Mouse (Mus musculus) CH12F3 (cell line): ENCODE data around the gene Pik3ap1.

ENCODE experiments used
- in situ Hi-C: fragments of 300-500 bp; cut with MboI; formaldehyde crosslinking; loops from 2 replicates; pipeline ENCODE4 v1.14.3; 2020; ENCODE audit warnings: low sequenced_read_pairs

The Pik3ap1 gene

GRCm38 (mm10) chr19:41369557-41370460 lies 15.1 kb downstream of the Pik3ap1 start:
- in situ Hi-C loops, result no loop called here

DNA sequence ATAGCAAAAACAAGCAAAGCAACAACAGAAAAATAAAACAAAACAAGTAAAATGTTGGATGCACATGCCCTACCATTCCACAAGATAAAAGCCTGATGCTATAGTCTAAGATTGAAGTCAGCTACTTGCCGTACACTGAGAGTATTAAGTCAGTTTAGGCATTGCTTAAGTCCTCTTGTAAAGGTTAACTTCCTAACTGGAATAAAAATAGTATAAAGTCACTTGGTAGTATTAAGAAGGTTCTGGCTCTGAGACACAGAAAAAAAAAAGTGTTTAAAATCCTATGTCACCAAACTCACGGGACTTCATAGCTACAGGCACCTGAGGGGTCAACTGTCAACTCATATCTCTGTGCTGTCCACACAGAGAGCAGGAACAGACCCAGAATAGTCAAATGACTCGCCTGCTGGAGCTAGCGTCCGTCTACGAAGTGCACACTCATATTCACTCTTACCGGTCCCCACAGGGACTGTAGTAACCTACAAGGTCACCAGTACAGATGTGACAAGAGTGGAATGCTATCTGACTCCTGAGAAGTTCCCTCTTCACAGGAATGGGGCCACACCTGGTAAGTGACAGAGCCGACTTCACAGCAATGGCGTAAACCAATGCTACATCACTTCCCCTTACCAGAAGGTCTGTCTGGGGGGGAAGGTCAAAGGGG lies 17.9 kb downstream of the Pik3ap1 start:
- in situ Hi-C loops, result no loop called here

GRCm38 (mm10) chr19:41366192-41366853 lies 18.6 kb downstream of the Pik3ap1 start:
- in situ Hi-C loops, result no loop called here

GRCm38 (mm10) chr19:41365570-41365969 lies 19.3 kb downstream of the Pik3ap1 start:
- in situ Hi-C loops, result no loop called here

DNA sequence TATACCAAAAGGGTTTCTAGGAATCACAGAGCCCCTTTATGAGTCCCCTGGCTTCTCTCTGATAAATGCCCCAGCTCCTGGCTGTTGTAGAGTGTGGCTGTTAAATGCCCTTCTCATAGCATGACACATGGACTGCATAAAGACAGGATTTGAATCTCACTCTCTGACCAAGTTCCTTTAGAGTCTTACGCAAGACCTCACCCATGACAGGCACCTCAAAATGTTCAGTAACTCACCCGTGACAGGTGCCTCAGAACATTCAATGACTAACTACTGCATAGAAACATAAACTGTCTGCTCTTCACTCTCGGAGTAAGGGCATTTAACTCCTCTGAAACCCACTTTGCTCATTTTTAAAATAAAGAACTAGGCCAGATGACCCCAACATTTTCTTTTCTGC lies 20.4 kb downstream of the Pik3ap1 start:
- in situ Hi-C loops, result no loop called here

DNA sequence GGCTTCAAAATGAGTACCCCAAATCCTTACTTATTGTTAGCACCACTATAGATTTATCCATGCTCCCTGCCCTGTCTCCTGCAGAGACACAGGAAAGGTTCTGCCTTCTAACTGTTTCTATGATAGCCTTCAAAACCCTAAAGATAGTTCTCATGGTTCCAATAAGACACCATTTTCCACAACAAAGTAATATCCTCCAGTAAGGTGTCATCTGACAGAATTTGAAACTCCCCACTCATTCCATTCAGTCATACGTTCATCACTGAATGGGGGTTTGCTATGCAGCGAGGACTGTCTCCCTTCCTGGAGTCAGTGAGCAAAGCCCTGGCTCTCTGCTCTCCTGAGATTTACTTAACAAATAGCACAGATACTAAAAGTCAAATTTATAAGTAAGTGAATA lies 21.9 kb downstream of the Pik3ap1 start:
- in situ Hi-C loops, result no loop called here

DNA sequence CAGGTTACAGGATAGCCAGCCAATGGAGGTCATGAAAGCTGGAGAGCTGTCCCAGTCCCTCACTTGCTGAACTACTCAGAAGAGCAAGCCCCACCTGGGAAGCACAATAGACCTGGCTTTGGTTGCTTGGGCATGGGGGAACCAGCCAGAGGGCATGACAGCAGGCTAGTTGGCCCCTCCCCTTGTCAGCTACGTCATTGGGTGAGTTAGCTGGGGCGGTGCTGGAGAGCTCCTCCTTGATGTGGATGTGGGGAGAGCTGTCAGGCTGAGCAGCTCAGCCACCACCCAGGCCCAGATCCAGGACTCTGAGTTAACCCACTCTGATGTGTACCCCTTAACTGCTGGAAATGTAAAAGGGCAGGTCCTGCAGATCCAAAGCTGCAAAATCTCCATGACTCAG lies 24.4 kb downstream of the Pik3ap1 start:
- in situ Hi-C loops, result no loop called here

DNA sequence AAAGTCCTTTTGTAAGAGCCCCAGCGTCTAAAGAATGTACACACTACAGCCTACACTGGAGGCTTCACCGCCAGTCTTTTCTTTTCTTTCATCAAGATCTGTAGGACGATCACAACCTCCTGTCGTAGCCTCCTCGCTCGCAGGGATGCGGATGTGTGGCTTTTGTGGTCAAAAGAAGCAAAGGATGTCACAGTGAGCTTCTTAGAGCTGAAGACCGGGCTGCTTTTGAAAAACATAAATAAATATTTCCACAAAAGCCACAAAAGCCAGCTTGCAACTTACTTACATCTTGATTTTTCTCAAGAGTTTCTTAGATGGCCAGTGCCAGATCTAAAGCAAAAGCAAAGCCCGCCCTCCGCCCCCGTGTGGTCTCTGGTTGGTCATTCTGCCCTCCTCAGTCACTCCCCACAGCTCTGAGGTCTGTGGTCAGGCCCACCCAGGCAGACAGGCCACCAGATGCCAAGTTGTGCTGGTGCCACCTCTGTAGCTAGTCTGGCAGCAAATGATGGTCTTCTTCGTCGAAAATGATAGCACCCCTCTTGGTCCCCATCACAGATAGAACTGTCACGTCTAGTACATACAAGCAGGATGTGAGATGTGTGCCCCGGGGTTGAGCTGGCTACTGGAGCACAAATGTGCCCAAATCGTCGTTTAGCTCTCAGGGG lies 30.5 kb downstream of the Pik3ap1 start:
- in situ Hi-C loops, result no loop called here

DNA sequence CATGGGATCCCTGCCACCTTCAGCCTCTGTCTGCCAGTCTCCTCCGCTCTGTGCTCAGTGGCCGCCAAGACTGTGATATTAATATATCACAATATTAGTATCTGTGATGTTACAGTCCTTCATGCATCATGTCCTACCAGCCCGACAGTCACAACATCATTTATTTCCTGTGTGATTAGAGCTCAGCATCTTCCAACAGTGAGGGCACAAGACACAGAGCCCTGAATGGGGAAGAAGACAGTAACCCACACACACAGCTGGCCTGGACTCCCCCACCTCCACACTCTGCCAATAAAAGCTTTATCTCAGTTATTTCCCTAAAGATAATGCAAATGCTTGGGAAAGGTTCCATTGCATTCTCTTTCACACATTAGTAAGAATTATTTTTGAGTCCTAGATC lies 35.3 kb downstream of the Pik3ap1 start:
- in situ Hi-C loops, result no loop called here

- in situ Hi-C loops, result no loop called here
These were observed 36.7 kb downstream of the Pik3ap1 start for GRCm38 (mm10) chr19:41348161-41348560.

GRCm38 (mm10) chr19:41347326-41347725 lies 37.6 kb downstream of the Pik3ap1 start:
- in situ Hi-C loops, result no loop called here

DNA sequence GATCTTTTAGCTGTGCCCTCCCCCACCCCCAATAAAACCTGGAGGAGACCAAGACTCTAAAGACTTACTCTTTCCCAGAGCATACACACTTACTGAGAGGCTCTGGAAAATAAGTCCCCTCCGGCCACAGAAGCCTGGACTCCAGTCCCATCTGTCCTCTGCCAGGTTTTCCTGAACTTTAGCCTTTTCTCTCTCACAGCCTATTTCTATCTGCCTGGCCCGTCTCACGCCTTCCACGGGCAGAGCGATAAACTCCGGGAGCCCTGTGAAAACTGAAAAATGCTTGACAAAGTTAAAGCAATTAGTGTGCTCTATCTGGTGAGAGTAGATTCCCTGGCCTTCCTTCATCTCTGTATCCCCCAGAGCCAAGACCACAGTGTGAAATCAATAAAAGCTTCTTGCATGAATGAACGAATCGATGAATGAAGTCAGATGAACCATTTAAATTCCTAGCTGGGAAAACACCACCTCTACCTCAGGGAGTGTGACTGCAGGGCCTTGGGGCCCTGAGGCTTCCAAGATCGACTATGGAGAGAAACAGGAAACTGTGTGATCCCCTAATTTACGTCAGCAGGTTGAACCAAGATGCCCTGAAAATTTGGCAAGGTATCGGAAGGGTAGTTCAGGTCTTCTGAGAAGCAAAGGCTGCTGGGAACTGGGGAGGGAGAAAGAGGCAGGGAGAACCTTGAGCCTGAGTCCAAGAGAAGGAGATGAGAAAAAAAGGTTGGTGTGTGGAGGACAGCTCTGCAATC lies 38.6 kb downstream of the Pik3ap1 start:
- in situ Hi-C loops, result no loop called here

DNA sequence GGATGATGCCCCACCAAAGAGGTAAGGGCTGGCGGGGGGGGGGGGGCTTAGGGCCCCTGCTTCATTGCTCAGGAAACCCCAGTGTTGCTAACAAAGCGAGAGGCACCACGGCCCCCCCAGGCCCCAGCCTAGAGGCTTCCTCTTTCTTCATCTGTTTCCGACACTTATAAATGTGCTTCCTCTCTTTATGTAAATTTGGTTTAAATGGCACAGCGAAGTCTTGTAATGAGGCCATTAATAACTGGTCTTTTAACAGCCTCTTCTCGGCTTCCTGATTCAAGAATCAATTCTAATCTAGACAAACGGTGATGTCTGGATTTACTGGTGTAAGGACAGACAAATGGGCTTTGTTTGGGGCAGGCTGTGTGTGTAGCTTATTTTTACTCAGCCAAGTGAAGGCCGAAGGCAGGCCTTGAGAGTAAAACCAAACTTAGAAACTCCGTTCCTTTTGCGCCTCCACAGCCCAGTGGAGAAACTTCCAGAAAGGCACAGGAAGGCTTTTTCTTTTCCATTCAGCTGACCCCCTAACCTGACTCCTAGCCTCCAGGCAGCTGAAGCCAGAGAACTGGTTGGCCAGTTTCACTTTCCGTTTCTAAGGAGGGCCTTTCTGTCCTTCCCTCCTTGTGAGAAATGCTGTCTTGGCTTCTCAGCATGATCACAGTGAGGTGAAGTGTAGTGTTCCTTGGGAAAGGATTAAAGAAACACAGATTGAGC lies 39.7 kb downstream of the Pik3ap1 start:
- in situ Hi-C loops, result no loop called here

DNA sequence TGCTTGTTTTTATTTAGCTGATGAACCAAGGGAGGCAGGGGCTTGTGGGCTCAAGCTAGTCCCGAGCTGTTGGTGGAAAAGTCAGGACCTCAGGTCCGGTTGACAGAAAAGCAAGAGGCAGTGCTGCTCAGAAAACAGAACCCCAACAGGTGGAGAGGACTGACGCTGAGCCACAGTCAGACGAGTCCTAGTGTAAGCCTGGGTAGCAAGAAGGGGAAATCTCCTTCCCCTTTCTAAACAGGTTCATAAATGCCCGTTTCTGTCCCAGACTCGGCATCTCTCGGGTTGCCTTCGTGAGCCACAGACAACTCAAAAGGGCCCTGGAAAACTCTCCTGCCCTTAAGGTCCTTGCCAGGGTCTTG lies 40.3 kb downstream of the Pik3ap1 start:
- in situ Hi-C loops, result no loop called here

GRCm38 (mm10) chr19:41342592-41343090 lies 42.3 kb downstream of the Pik3ap1 start:
- in situ Hi-C loops, result no loop called here

DNA sequence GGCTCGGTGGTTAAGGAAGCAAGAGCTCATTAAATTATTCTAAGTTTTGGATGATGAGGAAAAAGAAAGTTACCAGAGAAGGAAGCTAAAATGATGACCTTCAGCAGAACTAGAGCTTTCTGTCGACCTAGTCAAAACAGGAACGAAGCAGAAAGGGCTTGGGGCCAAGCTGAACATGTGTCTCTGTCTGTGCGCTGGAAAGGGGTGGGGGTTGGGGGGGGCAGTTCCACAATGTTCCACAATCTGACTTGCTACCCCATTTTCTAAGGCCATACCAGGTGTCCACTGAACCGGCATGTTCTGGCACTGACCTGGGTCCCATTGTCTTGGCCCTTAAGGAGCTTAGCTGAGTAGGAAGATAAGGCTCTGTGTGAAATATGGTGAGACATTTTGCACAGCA lies 43.2 kb downstream of the Pik3ap1 start:
- in situ Hi-C loops, result no loop called here

- in situ Hi-C loops, result no loop called here
These were observed 45.7 kb downstream of the Pik3ap1 start for GRCm38 (mm10) chr19:41339020-41339836.

- in situ Hi-C loops, result no loop called here
These were observed 46.5 kb downstream of the Pik3ap1 start for GRCm38 (mm10) chr19:41338379-41338778.

DNA sequence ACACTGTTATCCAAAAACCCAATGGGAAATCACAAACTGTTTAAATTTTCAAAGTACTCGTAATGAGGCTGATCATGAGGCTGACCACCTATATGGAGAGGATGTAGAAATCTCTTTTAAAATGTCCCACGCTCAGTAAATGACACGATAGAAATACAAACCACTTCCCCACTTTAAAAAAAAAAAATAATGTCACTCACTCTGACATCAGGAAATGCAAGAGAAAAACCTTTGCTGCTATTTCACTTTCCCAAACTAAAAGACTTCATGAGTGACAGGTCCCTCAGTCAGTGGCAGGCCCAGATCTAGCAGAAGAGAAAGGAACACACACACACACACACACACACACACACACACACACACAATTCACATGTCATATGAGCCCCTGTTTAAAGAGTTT lies 49.2 kb downstream of the Pik3ap1 start:
- in situ Hi-C loops, result no loop called here
